Mouse (Mus musculus) liver, embryonic 14.5 days (tissue): ENCODE results near the gene Reep3. TPM values are rescaled to one million over a fixed set of nuclear protein-coding genes. Genes with fewer than 3 reads are reported as not detected.
A peak's percentile ranks its signal among the peaks of the same experiment; 100 is the strongest.

Source experiments
- ATAC-seq: fragments of 200-750 bp; cut with Nextera tagmentation; 2 replicates; pipeline ENCODE4 v1.8.0; 2017; ENCODE audit warnings: moderate number of reproducible peaks, mild to moderate bottlenecking, moderate library complexity; ENCODE audit not compliant: insufficient read depth
- DNase-seq, 3 experiments: peaks; one replicate each; pipeline ENCODE4 v3.0.0-alpha.2; 2012 to 2013; ENCODE audit warnings: low read depth in 3 of 3, low spot score in 3 of 3
- H3K27ac ChIP-seq: fragments of 300-500 bp; sonication (generic); 2 replicates; pipeline ENCODE4 v1.5.1; 2014; ENCODE audit warnings: moderate library complexity, mild to moderate bottlenecking, control low read depth, inconsistent platforms
- H3K27me3 ChIP-seq: fragments of 300-500 bp; sonication (generic); 2 replicates; pipeline ENCODE4 v1.6.1; 2014; ENCODE audit warnings: mild to moderate bottlenecking, low read length, moderate library complexity; ENCODE audit not compliant: control insufficient read depth, insufficient read depth
- H3K36me3 ChIP-seq: fragments of 300-500 bp; sonication (generic); replicated peaks from 2 replicates; pipeline ENCODE4 v1.6.1; 2014; ENCODE audit warnings: low read depth; ENCODE audit not compliant: control insufficient read depth, insufficient read depth
- H3K4me1 ChIP-seq, 2 experiments: fragments of 200-500 bp in 1 of 2; fragments of 300-500 bp in 1 of 2; sonication (generic) in 1 of 2; replicated peaks; 2 replicates each; pipeline ENCODE4 v1.6.1; 2012 to 2014; ENCODE audit warnings: antibody characterized with exemption in 1 of 2, inconsistent platforms in 1 of 2, low read length in 1 of 2; ENCODE audit not compliant: control insufficient read depth in 2 of 2, insufficient read depth in 2 of 2
- H3K4me2 ChIP-seq: fragments of 300-500 bp; sonication (generic); 2 replicates; pipeline ENCODE4 v1.6.1; 2014; ENCODE audit warnings: low read depth, mild to moderate bottlenecking, control low read depth, moderate library complexity
- H3K4me3 ChIP-seq, 2 experiments: fragments of 200-500 bp in 1 of 2; fragments of 300-500 bp in 1 of 2; sonication (generic) in 1 of 2; 2 replicates each; pipeline ENCODE4 v1.5.1; 2012 to 2014; ENCODE audit warnings: low read depth in 2 of 2, low read length in 2 of 2, mild to moderate bottlenecking in 2 of 2, control low read depth in 1 of 2, inconsistent platforms in 1 of 2, moderate library complexity in 1 of 2; ENCODE audit not compliant: insufficient read depth in 1 of 2
- H3K9ac ChIP-seq: fragments of 300-500 bp; sonication (generic); replicated peaks from 2 replicates; pipeline ENCODE4 v1.6.1; 2014; ENCODE audit warnings: mild to moderate bottlenecking, control low read depth, moderate library complexity
- H3K9me3 ChIP-seq: fragments of 300-500 bp; sonication (generic); 2 replicates; pipeline ENCODE4 v1.6.1; 2016; ENCODE audit warnings: low read length, mixed read lengths; ENCODE audit not compliant: control insufficient read depth
- CTCF ChIP-seq: IDR thresholded peaks from 2 replicates; pipeline ENCODE4 v1.5.1; 2016; ENCODE audit warnings: antibody characterized with exemption, low read depth, control low read depth
- EP300 ChIP-seq: IDR thresholded peaks from 2 replicates; pipeline ENCODE4 v1.6.1; 2016; ENCODE audit warnings: antibody characterized with exemption, low read depth
- WGBS: fragments of 180-500 bp; shearing (Covaris S2); extraction: QIAGEN DNeasy Blood & Tissue Kit; methylation state at CpG from one replicate; pipeline ENCODE4 v1.1.7; 2014; ENCODE audit not compliant: insufficient replicate concordance; 5-methylcytosine and 5-hydroxymethylcytosine counted together
- polyA plus RNA-seq, 2 experiments: library from polyadenylated mRNA; depleted of rRNA in 1 of 2; stranded (reverse) in 1 of 2; unstranded in 1 of 2; fragments of >200 nt; fragmentation: Nextera tagmentation in 1 of 2; extraction: Ambion mirVana in 1 of 2; gene quantifications; 2 replicates each; pipeline versions ENCODE4 v1.2.1 to v1.2.3; 2012 to 2014

The Reep3 gene
- polyA plus RNA-seq, 2 experiments, result 3.9 to 5.1 TPM

DNA sequence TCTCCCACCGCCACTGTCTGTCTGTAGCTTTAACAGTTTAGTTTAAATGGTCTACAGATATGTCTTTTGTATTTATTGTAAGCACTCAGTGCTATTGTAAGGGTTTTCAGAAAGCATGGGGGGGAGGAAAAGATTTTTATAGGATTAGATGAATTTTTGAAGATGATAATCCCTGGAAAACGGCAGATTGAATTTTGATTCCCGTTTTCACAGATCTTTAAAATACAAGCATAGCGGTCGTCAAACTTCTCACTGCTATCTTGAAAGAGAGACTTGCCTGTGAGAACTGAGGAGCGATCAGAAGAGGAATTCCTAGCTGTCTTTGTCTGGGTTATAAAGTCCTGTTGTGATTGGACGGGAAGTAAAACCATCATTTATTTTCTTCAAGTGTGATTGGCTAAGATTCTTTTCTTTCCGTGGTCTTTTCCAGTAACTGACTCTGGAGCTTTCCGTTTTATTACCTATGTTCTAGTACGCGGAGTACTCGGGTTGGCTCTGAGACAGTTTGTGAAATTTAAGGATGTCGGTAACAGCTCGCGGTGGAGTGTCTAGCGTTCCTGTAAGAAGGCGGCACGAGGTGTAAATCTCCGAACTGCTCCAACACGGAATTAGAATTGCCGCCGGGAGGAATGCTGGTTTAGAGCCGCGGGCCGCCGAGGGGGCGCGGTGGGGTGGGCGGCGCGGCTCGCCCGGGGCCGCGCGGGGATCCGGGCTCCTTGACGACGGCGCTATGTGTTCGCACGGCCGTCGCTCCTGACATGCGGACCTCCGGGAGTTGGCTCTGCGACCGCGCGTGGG, 29.5 kb upstream of the Reep3 start:
- Histone ChIP-seq H3K36me3 (no peaks in the 10 kb centered on the region), H3K9ac (peak overlapping the region; percentile 49), H3K27ac (no peak overlapping the region), H3K4me2 (peak overlapping the region; percentile 84), H3K4me1 (0 out of 4 replicates have a peak, but pooled peaks cover 0 to 2% of the 10 kb centered on the region in 2 experiments), H3K9me3 (no peaks in the 10 kb centered on the region), H3K27me3 (peaks cover 28% of the 10 kb centered on the region), H3K4me3 (peak overlapping the region; percentile 61 to 67)
- peak; percentile 31; the same call in 1 of the 2 replicates for ATAC-seq
- 1% methylated on average over 50 of the region's 50 CpGs for WGBS
- TF ChIP-seq EP300, result no peak
- no peak for TF ChIP-seq CTCF
- DNase-seq, result peak in 1 of 3 experiments; percentile 24

DNA sequence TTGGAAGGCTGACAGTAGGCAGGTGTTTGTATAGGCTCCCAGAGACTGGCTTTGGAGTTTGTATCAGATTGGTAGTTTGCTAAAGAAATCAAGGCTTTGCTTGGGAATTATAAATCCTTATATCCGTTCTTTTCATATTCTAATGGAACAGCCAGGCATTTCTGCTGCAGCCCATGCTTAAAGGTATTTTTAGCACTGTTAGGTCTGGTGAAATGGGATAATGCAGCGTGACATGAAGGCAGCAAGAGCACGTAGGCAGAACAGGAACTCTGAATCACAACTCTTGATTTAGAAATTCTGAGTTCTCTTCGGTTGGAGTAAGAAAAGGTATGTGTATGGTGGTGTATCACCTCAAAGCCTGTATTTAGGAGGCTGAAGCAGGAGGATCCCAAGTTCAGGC, 27.4 kb upstream of the Reep3 start:
- Histone ChIP-seq H3K4me2 (no peak overlapping the region), H3K27me3 (peaks cover 28% of the 10 kb centered on the region)

DNA sequence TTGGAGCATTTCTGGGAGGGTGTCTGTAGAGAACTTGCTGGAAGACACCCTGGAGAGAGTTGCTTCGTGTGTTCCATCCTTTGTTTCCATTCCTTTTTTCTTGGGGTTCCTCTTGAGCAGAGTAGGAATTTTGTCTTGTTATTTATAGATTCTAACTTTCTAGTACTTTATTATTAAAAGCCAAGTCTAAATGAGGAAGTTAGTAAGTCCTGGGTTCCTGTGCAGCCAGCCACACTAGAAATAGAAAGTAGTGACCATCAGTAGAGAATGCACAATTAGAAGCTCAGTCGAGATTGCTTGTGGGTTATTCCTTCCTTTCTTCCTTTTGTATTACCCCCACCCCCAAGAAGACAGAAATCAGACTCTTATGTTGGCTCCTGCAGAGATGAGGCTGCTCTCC, 27.0 kb upstream of the Reep3 start:
- DNase-seq (no peak), ATAC-seq (no peak)
- TF ChIP-seq CTCF (no peak), EP300 (no peak)
- no peak overlapping the region for H3K4me3 ChIP-seq
- H3K27ac ChIP-seq, result no peak overlapping the region
- H3K9ac ChIP-seq, result no peak overlapping the region
- WGBS, result 30% methylated on average over 2 of the region's 2 CpGs
- no peak overlapping the region for H3K4me2 ChIP-seq
- H3K27me3 ChIP-seq, result peaks cover 28% of the 10 kb centered on the region
- H3K36me3 ChIP-seq, result no peaks in the 10 kb centered on the region
- no peaks in the 10 kb centered on the region for H3K9me3 ChIP-seq
- peaks cover 0 to 2% of the 10 kb centered on the region in 2 experiments; a peak in 1 of 4 replicates for H3K4me1 ChIP-seq

More for the DNA sequence above, 27.4 kb upstream of the Reep3 start:
- Histone ChIP-seq H3K9ac (no peak overlapping the region), H3K36me3 (no peaks in the 10 kb centered on the region), H3K4me1 (peaks cover 0 to 2% of the 10 kb centered on the region in 2 experiments; a peak in 1 of 4 replicates), H3K4me3 (no peak overlapping the region), H3K27ac (no peak overlapping the region), H3K9me3 (no peaks in the 10 kb centered on the region)
- TF ChIP-seq EP300, result no peak
- no peak for TF ChIP-seq CTCF
- DNase-seq (no peak), ATAC-seq (no peak)
- WGBS, result 64% methylated on average over 4 of the region's 4 CpGs

DNA sequence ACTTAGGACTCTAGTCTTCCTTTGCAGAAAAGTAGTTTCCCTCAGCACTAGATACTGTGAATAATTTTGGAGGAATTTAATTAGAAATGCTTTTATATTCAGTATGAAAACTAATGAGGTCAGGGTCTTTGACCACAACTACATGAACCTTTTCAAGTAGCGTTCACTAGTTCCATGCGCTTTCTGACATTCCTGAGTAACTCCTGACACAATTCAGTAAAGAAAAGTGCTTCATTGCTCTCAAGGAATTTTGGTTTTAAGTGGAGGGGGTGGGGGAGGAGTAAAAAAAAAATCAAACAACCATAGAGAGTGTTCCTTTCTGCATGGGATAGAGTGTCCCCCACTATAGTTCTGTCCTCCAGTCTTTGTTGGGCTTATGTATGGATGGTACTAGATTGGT, 23.9 kb upstream of the Reep3 start:
- no peak for TF ChIP-seq CTCF
- no peak for TF ChIP-seq EP300
- no peak overlapping the region for H3K27ac ChIP-seq
- no peaks in the 10 kb centered on the region for H3K36me3 ChIP-seq
- no peaks in the 10 kb centered on the region for H3K9me3 ChIP-seq
- no peak overlapping the region for H3K4me3 ChIP-seq
- ATAC-seq (no peak), DNase-seq (no peak)
- no peak overlapping the region for H3K4me2 ChIP-seq
- WGBS, result 81% methylated on average over 2 of the region's 2 CpGs
- peaks cover 5% of the 10 kb centered on the region for H3K27me3 ChIP-seq
- peaks cover 0 to 4% of the 10 kb centered on the region in 2 experiments; a peak in 2 of 4 replicates for H3K4me1 ChIP-seq
- no peak overlapping the region for H3K9ac ChIP-seq

DNA sequence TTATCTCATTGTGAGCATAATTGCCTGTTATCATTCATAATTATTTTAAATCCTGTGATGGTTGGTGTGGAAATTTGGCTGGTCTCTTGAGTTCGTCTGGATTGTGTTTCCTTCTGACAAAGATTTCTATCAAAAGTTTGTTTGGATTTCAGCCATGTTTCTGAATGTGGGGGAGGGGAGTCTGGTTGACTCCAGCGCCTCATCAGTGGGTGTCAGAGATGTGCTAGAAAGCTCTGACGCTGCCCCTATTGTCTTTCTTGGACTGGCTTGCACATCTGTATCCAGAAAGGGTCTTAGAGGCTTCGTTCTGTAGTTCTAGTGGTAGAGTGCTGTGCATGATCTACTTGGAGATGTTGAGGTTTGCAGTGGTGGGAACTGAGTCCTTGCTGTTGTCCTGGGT, 23.4 kb upstream of the Reep3 start:
- TF ChIP-seq EP300, result no peak
- Histone ChIP-seq H3K9ac (no peak overlapping the region), H3K36me3 (no peaks in the 10 kb centered on the region), H3K9me3 (no peaks in the 10 kb centered on the region), H3K27ac (no peak overlapping the region), H3K4me2 (no peak overlapping the region), H3K4me1 (peaks cover 0 to 6% of the 10 kb centered on the region in 2 experiments; a peak in 2 of 4 replicates), H3K27me3 (peaks cover under 1% of the 10 kb centered on the region), H3K4me3 (no peak overlapping the region)
- ATAC-seq (no peak), DNase-seq (no peak)
- 45% methylated on average over 4 of the region's 4 CpGs for WGBS
